Comparison of ENCODE assay signal across 20 mouse cellular contexts in genomic region chr17:29432666-29433065, GRCm38 (mm10). TPM values are rescaled to one million over a fixed set of nuclear protein-coding genes. Genes with fewer than 3 reads are reported as not detected.
DNase-seq lines count a peak whose midpoint lies in the region; ATAC-seq and TF ChIP-seq lines count a peak whose summit lies in the region.
"Had no signal": no experiment of that assay in that cellular context is flagged by ENCODE, and none has a peak within 500 bp of the region (broad histone marks: within the 10 kb centered on the region; RNA-seq: fewer than 3 reads in every experiment).

No protein-coding gene starts in this region.

- no peak overlapping the region; the same call in 1 of the 2 replicates for H3K9ac ChIP-seq in heart, embryonic 14.5 days (ENCODE audit: low read length)
- peak overlapping the region; percentile 58; the same call in 1 of the 2 replicates for H3K9ac ChIP-seq in CH12.LX (ENCODE audit: insufficient read depth, low read depth)
- H3K9ac ChIP-seq: embryonic facial prominence, embryonic 12.5 days; forebrain, postnatal 0 days; hindbrain, embryonic 15.5 days; midbrain, embryonic 15.5 days; stomach, embryonic 15.5 days had no signal

- no peak for TF ChIP-seq EP300 in CH12.LX (IDR thresholded peaks at IDR 0.05; ENCODE audit: low read length)

- dilution Hi-C loops in CH12.LX (cut with MboI; ENCODE audit: extremely low pct_ligation_motif_present, extremely low pct_unique_long_range_greater_than_20kb, low sequenced_read_pairs), result no loop called here

- no peaks in the 10 kb centered on the region for H3K36me3 ChIP-seq in heart, embryonic 14.5 days (ENCODE audit: control insufficient read depth, insufficient read depth, low read length)
- H3K36me3 ChIP-seq in CH12.LX (replicated peaks in 1 of 2; ENCODE audit: control insufficient read depth in 1 of 2, insufficient read depth in 1 of 2, low read length in 1 of 2), result peaks cover 3 to 52% of the 10 kb centered on the region in 2 experiments
- no peaks in the 10 kb centered on the region for H3K36me3 ChIP-seq in limb, embryonic 10.5 days
- H3K36me3 ChIP-seq: embryonic facial prominence, embryonic 12.5 days; hindbrain, embryonic 15.5 days; midbrain, embryonic 15.5 days; stomach, embryonic 15.5 days had no signal

- no peak for TF ChIP-seq CTCF in CH12.LX (conservative IDR thresholded peaks at IDR 0.05 in 1 of 2, IDR thresholded peaks at IDR 0.05 in 1 of 2; ENCODE audit: low read depth in 2 of 2, low read length in 2 of 2)

- in situ Hi-C loops in CH12.LX (cut with MboI; ENCODE audit: low pct_ligation_motif_present, low pct_unique_long_range_greater_than_20kb, low sequenced_read_pairs), result loop anchor here (5.0 kb wide), 1 partner anchor 35 kb away; no protein-coding TSS in a partner anchor

- no peak overlapping the region for H3K4me3 ChIP-seq in heart, embryonic 14.5 days (ENCODE audit: control insufficient read depth in 1 of 2, insufficient read depth in 1 of 2, low read depth in 1 of 2, low read length in 2 of 2)
- H3K4me3 ChIP-seq in CH12.LX (replicated peaks in 1 of 3; ENCODE audit: low read depth in 2 of 3, low read length in 2 of 3, poor library complexity in 1 of 3), result peak overlapping the region; percentile 21 to 88 (median 83)
- H3K4me3 ChIP-seq in limb, embryonic 10.5 days, result no peak overlapping the region
- H3K4me3 ChIP-seq: embryonic facial prominence, embryonic 12.5 days; hindbrain, embryonic 15.5 days; midbrain, embryonic 15.5 days; stomach, embryonic 15.5 days had no signal

- 0 out of 2 replicates have a peak, but pooled peaks have one; percentile 3 for TF ChIP-seq POLR2A in CH12.LX (IDR thresholded peaks at IDR 0.05; ENCODE audit: low read depth, low read length)

- no peak for ATAC-seq in heart, embryonic 14.5 days (ENCODE audit: insufficient number of reproducible peaks, insufficient read depth, low FRiP score, low read depth)
- no peak for ATAC-seq in frontal cortex, adult (ENCODE audit: low TSS enrichment)
- ATAC-seq: forebrain, postnatal 0 days; midbrain, embryonic 15.5 days had no signal

- no peaks in the 10 kb centered on the region for H3K9me3 ChIP-seq in heart, embryonic 14.5 days (ENCODE audit: control insufficient read depth, low read length)
- peaks cover 4% of the 10 kb centered on the region for H3K9me3 ChIP-seq in CH12.LX (replicated peaks; ENCODE audit: low read length)
- no peaks in the 10 kb centered on the region for H3K9me3 ChIP-seq in limb, embryonic 10.5 days (replicated peaks)
- H3K9me3 ChIP-seq: embryonic facial prominence, embryonic 12.5 days; hindbrain, embryonic 15.5 days; midbrain, embryonic 15.5 days; stomach, embryonic 15.5 days had no signal

- no peak for TF ChIP-seq RAD21 in CH12.LX (IDR thresholded peaks at IDR 0.05; ENCODE audit: low read depth, low read length)

- peaks cover 33 to 49% of the 10 kb centered on the region in 2 experiments for H3K4me1 ChIP-seq in heart, embryonic 14.5 days (ENCODE audit: control insufficient read depth in 2 of 2, insufficient read depth in 2 of 2, low read length in 2 of 2)
- peaks cover 22 to 49% of the 10 kb centered on the region in 2 experiments for H3K4me1 ChIP-seq in CH12.LX (ENCODE audit: control insufficient read depth in 1 of 2, insufficient read depth in 2 of 2)
- peaks cover 46% of the 10 kb centered on the region for H3K4me1 ChIP-seq in limb, embryonic 10.5 days

- 90% methylated on average over 8 of the region's 8 CpGs for WGBS in heart, embryonic 14.5 days
- 93% methylated on average over 8 of the region's 8 CpGs for WGBS in limb, embryonic 10.5 days

- intact Hi-C loops in heart, postnatal 36 days (cut with DNase I), result no loop called here

- H3K27ac ChIP-seq in heart, embryonic 14.5 days (replicated peaks in 1 of 2; ENCODE audit: control insufficient read depth in 1 of 2, insufficient read depth in 1 of 2, low read depth in 2 of 2, low read length in 2 of 2), result peak overlapping the region; percentile 58 to 85; a peak in 3 of 4 replicates
- peak overlapping the region; percentile 90 for H3K27ac ChIP-seq in CH12.LX (ENCODE audit: insufficient read depth, low read depth)
- H3K27ac ChIP-seq in limb, embryonic 10.5 days, result peak overlapping the region; percentile 38; the same call in 1 of the 2 replicates
- H3K27ac ChIP-seq: hindbrain, embryonic 15.5 days; kidney, postnatal 0 days; midbrain, embryonic 15.5 days; stomach, embryonic 15.5 days had no signal

- H3K4me2 ChIP-seq in heart, embryonic 14.5 days (ENCODE audit: low read length), result no peak overlapping the region
- peak overlapping the region; percentile 85 for H3K4me2 ChIP-seq in CH12.LX (ENCODE audit: insufficient read depth, low read depth, poor library complexity, severe bottlenecking)
- H3K4me2 ChIP-seq: embryonic facial prominence, embryonic 12.5 days; hindbrain, embryonic 15.5 days; midbrain, embryonic 15.5 days; stomach, embryonic 15.5 days had no signal

- DNase-seq in heart, postnatal 36 days, result no peak
- peak; percentile 59 for DNase-seq in 416B (ENCODE audit: low read depth)
- DNase-seq in CH12.LX (ENCODE audit: extremely low read depth), result peak; percentile 66
- DNase-seq in limb, embryonic 10.5 days (ENCODE audit: low spot score), result no peak
- no peak for DNase-seq in cerebellum, adult 8-10 months
- no peak for DNase-seq in adrenal gland, adult 2 months
- DNase-seq: adrenal gland, adult 8-10 months; cerebellum, adult 18-20 months; forebrain, postnatal 0 days; gastrocnemius, postnatal 25 days; kidney, adult 11 months; layer of hippocampus, postnatal 36 days; thymus, adult 2 months had no signal

- H3K27me3 ChIP-seq in heart, embryonic 14.5 days (ENCODE audit: control insufficient read depth, insufficient read depth, low read length), result no peaks in the 10 kb centered on the region
- no peaks in the 10 kb centered on the region for H3K27me3 ChIP-seq in CH12.LX (replicated peaks)
- H3K27me3 ChIP-seq in limb, embryonic 10.5 days (ENCODE audit: low read depth, poor library complexity, severe bottlenecking), result no peaks in the 10 kb centered on the region
- H3K27me3 ChIP-seq: embryonic facial prominence, embryonic 12.5 days; hindbrain, embryonic 15.5 days; midbrain, embryonic 15.5 days; stomach, embryonic 15.5 days had no signal

- peaks cover 16% of the 10 kb centered on the region for H3K79me2 ChIP-seq in CH12.LX (replicated peaks; ENCODE audit: control insufficient read depth, extremely low read depth, insufficient read depth, poor library complexity, severe bottlenecking)

TF ChIP-seq in CH12.LX, 34 proteins besides CTCF, POLR2A, EP300 and RAD21:
- no peak; the same call in 1 of the 2 replicates for TF ChIP-seq BHLHE40 (IDR thresholded peaks at IDR 0.05; ENCODE audit: low read depth, low read length)
- no peak for TF ChIP-seq PAX5 (IDR thresholded peaks at IDR 0.05; ENCODE audit: low read length)
- no peak; the same call in 1 of the 2 replicates for TF ChIP-seq MAZ (IDR thresholded peaks at IDR 0.05; ENCODE audit: low read depth, low read length)
- TF ChIP-seq JUND (conservative IDR thresholded peaks at IDR 0.05; ENCODE audit: low read depth, low read length), result no peak
- TF ChIP-seq E2F4 (IDR thresholded peaks at IDR 0.05; ENCODE audit: insufficient replicate concordance, low read depth, low read length), result no peak
- no peak for TF ChIP-seq MXI1 (IDR thresholded peaks at IDR 0.05; ENCODE audit: low read depth, low read length)
- TF ChIP-seq ELF1 (IDR thresholded peaks at IDR 0.05; ENCODE audit: low read depth, low read length), result 0 out of 2 replicates have a peak, but pooled peaks have one; percentile 35
- TF ChIP-seq ZMIZ1 (IDR thresholded peaks at IDR 0.05; ENCODE audit: low read depth, low read length), result peak; percentile 65; the same call in 1 of the 2 replicates
- TF ChIP-seq NELFE (IDR thresholded peaks at IDR 0.05; ENCODE audit: low read depth, low read length), result no peak
- TF ChIP-seq TCF12 (IDR thresholded peaks at IDR 0.05; ENCODE audit: low read depth, low read length), result no peak
- no peak for TF ChIP-seq IRF4 (IDR thresholded peaks at IDR 0.05; ENCODE audit: low read depth, low read length)
- no peak for TF ChIP-seq MAX (IDR thresholded peaks at IDR 0.05; ENCODE audit: low read length)
- TF ChIP-seq NRF1 (IDR thresholded peaks at IDR 0.05; ENCODE audit: low read depth, low read length), result no peak
- TF ChIP-seq MEF2A (IDR thresholded peaks at IDR 0.05; ENCODE audit: borderline replicate concordance, low read depth, low read length), result no peak
- TF ChIP-seq HCFC1 (IDR thresholded peaks at IDR 0.05; ENCODE audit: low read depth, low read length), result peak; percentile 58
- no peak for TF ChIP-seq USF2 (conservative IDR thresholded peaks at IDR 0.05; ENCODE audit: low read depth, low read length)
- no peak for TF ChIP-seq ZKSCAN1 (IDR thresholded peaks at IDR 0.05; ENCODE audit: borderline replicate concordance, low read depth, low read length)

RNA-seq across cellular contexts. Expression of gene Pim1, which starts 57.9 kb away (rescaled TPM):
- polyA plus RNA-seq in heart, embryonic 14.5 days (2014; fragmentation: Nextera tagmentation; extraction: Ambion mirVana), result 14.1 and 16.5 TPM in 2 replicates
- total RNA-seq in heart, postnatal 36 days (2021), result 10 to 100 TPM; 22.3 to 36.3 TPM
- total RNA-seq in CH12.LX (2012; rRNA removed) (141 and 178 TPM in 2 replicates), CH12.LX (2014; rRNA removed) (72.7 and 75.8 TPM in 2 replicates)
- 121 and 133 TPM in 2 replicates for polyA plus RNA-seq in CH12.LX (2012; ENCODE audit: insufficient read length, low read depth)
- polyA plus RNA-seq in limb, embryonic 10.5 days (2016; fragmentation: Nextera tagmentation; extraction: Ambion mirVana), result 27.4 and 31.0 TPM in 2 replicates
- total RNA-seq in adrenal gland, adult 2 months (2021), result 100 to 1,000 TPM; 120 to 124 TPM
- 150 and 153 TPM in 2 replicates for polyA plus RNA-seq in adrenal gland, adult 2 months (2012; rRNA removed)

Comparison
In these comparisons a context has a peak if more than half of its experiments do, and no peak if none do; other contexts are left out.
1. H3K27ac ChIP-seq: peak in every context shown above with its lines; median percentile 90 in CH12.LX; 72 in heart, embryonic 14.5 days; 38 in limb, embryonic 10.5 days.
2. H3K4me3 ChIP-seq: peak in CH12.LX (3 of 3); none in heart, embryonic 14.5 days (0 of 2) and limb, embryonic 10.5 days (single experiment).
3. DNase-seq: peak in 416B (single experiment) and CH12.LX (single experiment); none in heart, postnatal 36 days (0 of 2), limb, embryonic 10.5 days (single experiment), cerebellum, adult 8-10 months (single experiment) and adrenal gland, adult 2 months (single experiment).